Mouse (Mus musculus) liver, embryonic 13.5 days (tissue): Measurements from ENCODE around the gene Tmem145. TPM values are rescaled to one million over a fixed set of nuclear protein-coding genes. Genes with fewer than 3 reads are reported as not detected.

Source experiments
- ATAC-seq: fragments of 200-750 bp; cut with Nextera tagmentation; 2 replicates; pipeline ENCODE4 v1.8.0; 2017; ENCODE audit warnings: low read depth, mild to moderate bottlenecking, moderate number of reproducible peaks, moderate library complexity
- DNase-seq: peaks from one replicate; pipeline ENCODE4 v3.0.0; 2022
- H3K27ac ChIP-seq: fragments of 300-500 bp; sonication (generic); 2 replicates; pipeline ENCODE4 v1.5.1; 2015; ENCODE audit warnings: moderate library complexity, mild to moderate bottlenecking, inconsistent platforms
- H3K27me3 ChIP-seq: fragments of 300-500 bp; sonication (generic); 2 replicates; pipeline ENCODE4 v1.6.1; 2015; ENCODE audit warnings: mild to moderate bottlenecking, inconsistent platforms
- H3K36me3 ChIP-seq: fragments of 300-500 bp; sonication (generic); 2 replicates; pipeline ENCODE4 v1.6.1; 2015; ENCODE audit warnings: mild to moderate bottlenecking, inconsistent platforms
- H3K4me1 ChIP-seq: fragments of 300-500 bp; sonication (generic); replicated peaks from 2 replicates; pipeline ENCODE4 v1.6.1; 2015; ENCODE audit warnings: inconsistent platforms
- H3K4me2 ChIP-seq: fragments of 300-500 bp; sonication (generic); 2 replicates; pipeline ENCODE4 v1.6.1; 2015; ENCODE audit warnings: inconsistent platforms, mild to moderate bottlenecking, moderate library complexity
- H3K4me3 ChIP-seq: fragments of 300-500 bp; sonication (generic); replicated peaks from 2 replicates; pipeline ENCODE4 v1.5.1; 2015; ENCODE audit warnings: mild to moderate bottlenecking, inconsistent platforms
- H3K9ac ChIP-seq: fragments of 300-500 bp; sonication (generic); 2 replicates; pipeline ENCODE4 v1.6.1; 2015; ENCODE audit warnings: mild to moderate bottlenecking, inconsistent platforms
- H3K9me3 ChIP-seq: fragments of 300-500 bp; sonication (generic); replicated peaks from 2 replicates; pipeline ENCODE4 v1.6.1; 2016; ENCODE audit warnings: inconsistent platforms
- WGBS: fragments of 180-500 bp; shearing (Covaris S2); methylation state at CpG from one replicate; pipeline ENCODE4 v1.1.7; 2015; ENCODE audit not compliant: insufficient replicate concordance; 5-methylcytosine and 5-hydroxymethylcytosine counted together
- polyA plus RNA-seq: library from polyadenylated mRNA; unstranded; fragments of >200 nt; fragmentation: Nextera tagmentation; extraction: Ambion mirVana; gene quantifications from 2 replicates; pipeline ENCODE4 v1.2.1, GENCODE M21; 2015

Tmem145 gene
- polyA plus RNA-seq, 1 experiment from 2014 or later = 0.10 TPM

GRCm38 (mm10) chr7:25339329-25339728 lies 33.4 kb downstream of the Tmem145 start:
- Histone ChIP-seq H3K4me1 (no peaks in the 10 kb centered on the region), H3K27ac (no peak overlapping the region), H3K4me3 (no peak overlapping the region), H3K9ac (no peak overlapping the region), H3K9me3 (no peaks in the 10 kb centered on the region), H3K27me3 (no peaks in the 10 kb centered on the region), H3K36me3 (no peaks in the 10 kb centered on the region), H3K4me2 (no peak overlapping the region)
- WGBS = 71% methylated on average over 9 of the region's 9 CpGs
- no peak for ATAC-seq
- DNase-seq = no peak

- H3K4me2 ChIP-seq = no peak overlapping the region
- no peaks in the 10 kb centered on the region for H3K36me3 ChIP-seq
- H3K4me3 ChIP-seq = no peak overlapping the region
- DNase-seq = no peak
- no peak overlapping the region for H3K27ac ChIP-seq
- H3K4me1 ChIP-seq = no peaks in the 10 kb centered on the region
- WGBS = 73% methylated on average over 20 of the region's 20 CpGs
- H3K27me3 ChIP-seq = no peaks in the 10 kb centered on the region
- H3K9ac ChIP-seq = no peak overlapping the region
- ATAC-seq = no peak
- H3K9me3 ChIP-seq = no peaks in the 10 kb centered on the region
Observed at GRCm38 (mm10) chr7:25341000-25341784, 35.3 kb downstream of the Tmem145 start.

- Histone ChIP-seq H3K36me3 (peaks cover 16% of the 10 kb centered on the region; the same call in 1 of the 2 replicates), H3K4me2 (no peak overlapping the region), H3K27me3 (no peaks in the 10 kb centered on the region), H3K27ac (no peak overlapping the region), H3K9ac (no peak overlapping the region), H3K4me1 (no peaks in the 10 kb centered on the region), H3K4me3 (no peak overlapping the region), H3K9me3 (no peaks in the 10 kb centered on the region)
- DNase-seq (no peak), ATAC-seq (no peak)
- 75% methylated on average over 8 of the region's 8 CpGs for WGBS
Observed at GRCm38 (mm10) chr7:25348861-25349260, 43.0 kb downstream of the Tmem145 start.

DNA sequence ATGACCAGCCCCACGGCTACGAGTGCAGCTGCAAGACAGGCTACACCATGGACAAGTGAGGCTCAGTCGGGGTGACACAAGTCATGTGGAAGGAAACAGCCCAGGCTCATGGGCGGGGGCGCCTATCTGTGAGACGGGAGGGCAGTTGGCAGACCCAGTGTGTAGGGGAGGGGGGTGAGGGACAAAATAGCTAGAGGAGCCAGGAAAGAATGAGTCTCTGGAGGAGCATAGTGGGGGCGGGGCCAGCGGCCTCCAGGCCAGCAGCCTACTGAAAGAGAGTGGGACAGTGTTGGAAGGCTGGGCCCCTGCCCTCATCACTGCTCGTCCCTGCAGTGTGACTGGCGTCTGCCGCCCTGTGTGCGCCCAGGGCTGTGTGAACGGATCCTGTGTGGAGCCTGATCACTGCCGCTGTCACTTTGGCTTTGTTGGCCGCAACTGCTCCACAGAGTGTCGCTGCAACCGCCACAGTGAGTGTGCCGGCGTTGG lies 52.9 kb downstream of the Tmem145 start:
- ATAC-seq (no peak), DNase-seq (no peak)
- no peaks in the 10 kb centered on the region for H3K9me3 ChIP-seq
- no peaks in the 10 kb centered on the region for H3K27me3 ChIP-seq
- H3K9ac ChIP-seq = no peak overlapping the region
- H3K4me2 ChIP-seq = no peak overlapping the region
- no peak overlapping the region for H3K4me3 ChIP-seq
- no peaks in the 10 kb centered on the region for H3K4me1 ChIP-seq
- WGBS = 72% methylated on average over 19 of the region's 19 CpGs
- peaks cover 3% of the 10 kb centered on the region; the same call in 1 of the 2 replicates for H3K36me3 ChIP-seq
- H3K27ac ChIP-seq = no peak overlapping the region

DNA sequence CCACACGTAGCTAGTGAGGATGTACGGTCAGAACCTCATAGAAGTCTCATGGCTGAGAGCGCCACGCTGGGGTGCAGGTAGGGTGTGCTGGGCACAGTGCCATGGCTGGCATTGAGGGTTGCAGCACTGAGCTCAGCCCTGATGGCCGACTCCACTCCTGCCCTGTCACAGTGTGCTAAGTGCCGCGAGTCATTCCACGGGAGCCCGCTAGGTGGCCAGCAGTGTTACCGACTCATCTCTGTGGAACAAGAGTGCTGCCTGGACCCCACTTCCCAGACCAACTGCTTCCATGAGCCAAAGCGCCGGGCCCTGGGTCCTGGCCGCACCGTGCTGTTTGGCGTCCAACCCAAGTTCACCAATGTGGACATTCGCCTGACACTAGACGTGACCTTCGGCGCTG lies 57.2 kb downstream of the Tmem145 start:
- H3K4me3 ChIP-seq = no peak overlapping the region
- 84% methylated on average over 19 of the region's 19 CpGs for WGBS
- H3K4me1 ChIP-seq = no peaks in the 10 kb centered on the region
- H3K27ac ChIP-seq = no peak overlapping the region
- H3K9me3 ChIP-seq = no peaks in the 10 kb centered on the region
- peaks cover 30% of the 10 kb centered on the region for H3K27me3 ChIP-seq
- ATAC-seq (peak; percentile 31; the same call in 1 of the 2 replicates), DNase-seq (no peak)
- no peak overlapping the region for H3K9ac ChIP-seq
- H3K36me3 ChIP-seq = peaks cover 3% of the 10 kb centered on the region; the same call in 1 of the 2 replicates
- no peak overlapping the region for H3K4me2 ChIP-seq

GRCm38 (mm10) chr7:25363632-25364031 lies 57.7 kb downstream of the Tmem145 start:
- no peak for ATAC-seq

More at GRCm38 (mm10) chr7:25363632-25364031, 57.7 kb downstream of the Tmem145 start:
- H3K27me3 ChIP-seq = peaks cover 35% of the 10 kb centered on the region
- H3K4me3 ChIP-seq = no peak overlapping the region
- no peak for DNase-seq
- no peak overlapping the region for H3K9ac ChIP-seq
- H3K9me3 ChIP-seq = no peaks in the 10 kb centered on the region
- no peaks in the 10 kb centered on the region for H3K4me1 ChIP-seq
- H3K27ac ChIP-seq = no peak overlapping the region
- no peak overlapping the region for H3K4me2 ChIP-seq
- 85% methylated on average over 17 of the region's 17 CpGs for WGBS
- H3K36me3 ChIP-seq = peaks cover 3% of the 10 kb centered on the region; the same call in 1 of the 2 replicates

Other genes starting within 250 kb of the Tmem145 start
- gene Grik5, start 233.8 kb upstream of the Tmem145 start, polyA plus RNA-seq = 0.86 and 1.0 TPM in 2 replicates
- gene Zfp574, start 233.5 kb upstream of the Tmem145 start, polyA plus RNA-seq = 9.7 and 11.1 TPM in 2 replicates
- 1.5 and 1.6 TPM in 2 replicates for gene Pou2f2, start 126.4 kb upstream of the Tmem145 start, polyA plus RNA-seq
- 27.0 and 27.6 TPM in 2 replicates for gene Dedd2, start 85.5 kb upstream of the Tmem145 start, polyA plus RNA-seq
- gene Zfp526, start 84.7 kb upstream of the Tmem145 start, polyA plus RNA-seq = 2.0 and 2.1 TPM in 2 replicates
- gene Gsk3a, start 68.3 kb upstream of the Tmem145 start, polyA plus RNA-seq = 6.2 and 6.3 TPM in 2 replicates
- gene Erf, start 55.3 kb upstream of the Tmem145 start, polyA plus RNA-seq = 4.3 TPM in 2 replicates
- gene Cic, start 38.4 kb upstream of the Tmem145 start, polyA plus RNA-seq = 9.7 and 10.4 TPM in 2 replicates
- 29.3 and 31.6 TPM in 2 replicates for gene Pafah1b3, start 8.1 kb upstream of the Tmem145 start, polyA plus RNA-seq
- gene Prr19, start 4.7 kb upstream of the Tmem145 start, polyA plus RNA-seq = not detected in 2 replicates
- gene Megf8, start 11.1 kb downstream of the Tmem145 start, polyA plus RNA-seq = 1.0 and 1.2 TPM in 2 replicates
- 0.15 TPM in 1 of 2 replicates, not detected in the other for gene Cnfn, start 63.6 kb downstream of the Tmem145 start, polyA plus RNA-seq
- 2.4 and 2.7 TPM in 2 replicates for gene Lipe, start 92.6 kb downstream of the Tmem145 start, polyA plus RNA-seq
- not detected in 2 replicates for gene Cxcl17, start 106.8 kb downstream of the Tmem145 start, polyA plus RNA-seq
- 1.7 and 2.5 TPM in 2 replicates for gene Ceacam1, start 171.5 kb downstream of the Tmem145 start, polyA plus RNA-seq
- 0.03 TPM in 1 of 2 replicates, not detected in the other for gene Ceacam2, start 233.8 kb downstream of the Tmem145 start, polyA plus RNA-seq